Mouse (Mus musculus): ENCODE measurements at regions not wholly inside any gene's neighbourhood (a gene's known extent, or its start where the extent isn't known, plus 50 kb on each side); places are given as distances from the start of the nearest gene placed in this dataset.

DNA sequence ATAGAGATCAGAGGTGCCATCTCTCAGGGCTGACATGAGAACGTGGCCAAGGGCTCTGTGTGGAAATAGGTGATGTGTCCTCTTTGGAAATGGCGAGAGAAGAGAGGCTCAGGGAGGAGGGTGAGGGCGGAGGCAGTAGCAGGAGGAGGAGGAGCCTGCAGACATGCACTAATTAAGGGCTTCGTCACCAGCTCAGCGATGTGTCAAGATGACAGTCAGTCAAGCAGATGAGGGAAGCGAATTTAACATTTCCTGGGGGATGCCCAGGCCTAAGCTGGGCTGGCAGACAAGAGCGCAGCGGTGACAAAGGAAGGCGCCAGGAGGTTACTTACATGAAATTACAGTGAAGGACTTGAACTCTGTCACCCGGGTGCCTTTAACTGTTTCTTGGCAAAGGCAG lies 455.1 kb upstream of the Tbx3 start:
- no peak for DNase-seq (ENCODE audit: low spot score)

DNA sequence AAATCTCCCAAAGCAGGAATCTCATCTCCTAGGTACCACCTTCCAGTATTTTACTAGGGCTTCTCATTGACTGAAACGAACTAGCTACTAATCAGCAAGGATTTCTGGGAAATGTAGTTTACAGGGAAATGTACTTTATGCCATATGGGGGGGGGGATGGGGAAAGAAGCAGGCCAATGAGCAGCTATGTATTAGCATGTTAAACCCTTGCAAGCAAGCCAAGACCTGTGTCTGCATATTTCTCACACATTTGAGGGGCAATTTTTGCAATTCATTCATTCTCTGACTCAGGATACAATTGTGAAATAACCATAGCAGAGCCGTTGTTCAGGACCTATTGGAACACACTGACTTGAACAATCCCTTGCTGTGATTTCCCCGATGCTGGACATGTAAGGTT lies 454.3 kb upstream of the Tbx3 start:
- no peak for DNase-seq (ENCODE audit: low spot score)

DNA sequence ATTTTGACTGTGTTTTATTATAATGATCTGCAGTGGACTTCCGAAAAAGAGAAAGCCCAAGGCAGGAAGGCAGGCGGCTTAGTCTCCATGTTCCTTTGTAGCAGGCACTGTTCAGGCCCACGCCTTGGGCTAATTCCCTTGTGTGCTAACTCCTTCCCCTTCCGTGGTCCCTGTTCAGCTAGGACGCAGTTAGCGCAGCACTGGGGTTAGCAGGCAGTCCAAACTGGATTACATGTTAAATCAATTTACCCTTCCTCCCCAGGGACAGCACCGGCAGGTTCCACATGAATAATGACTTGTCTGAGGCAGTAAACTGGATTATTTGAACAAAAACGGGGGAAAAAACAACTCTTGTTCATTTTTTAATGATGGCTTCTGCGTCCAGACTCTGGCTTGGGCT lies 453.4 kb upstream of the Tbx3 start:
- no peak for DNase-seq (ENCODE audit: low spot score)

DNA sequence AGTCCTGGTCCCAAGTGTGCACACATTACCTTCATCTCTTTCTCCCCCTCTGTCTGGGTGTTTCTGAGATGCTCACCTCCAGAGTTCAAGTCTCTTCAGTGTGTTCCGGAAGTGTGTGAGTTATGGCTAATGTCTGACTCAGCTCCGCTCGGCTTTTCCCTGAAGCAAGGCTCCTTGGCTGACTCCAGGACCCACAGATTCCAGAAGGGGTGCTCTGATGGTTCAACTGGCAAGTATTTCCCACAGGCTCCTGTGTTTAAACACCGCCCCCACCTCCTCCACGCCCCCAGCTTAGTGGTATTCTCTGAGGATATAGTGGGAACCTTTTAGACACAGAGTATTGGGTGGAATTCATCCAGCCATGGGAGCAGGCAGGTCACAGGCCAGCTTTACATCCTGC lies 441.8 kb upstream of the Tbx3 start:
- DNase-seq (ENCODE audit: low spot score) = no peak

DNA sequence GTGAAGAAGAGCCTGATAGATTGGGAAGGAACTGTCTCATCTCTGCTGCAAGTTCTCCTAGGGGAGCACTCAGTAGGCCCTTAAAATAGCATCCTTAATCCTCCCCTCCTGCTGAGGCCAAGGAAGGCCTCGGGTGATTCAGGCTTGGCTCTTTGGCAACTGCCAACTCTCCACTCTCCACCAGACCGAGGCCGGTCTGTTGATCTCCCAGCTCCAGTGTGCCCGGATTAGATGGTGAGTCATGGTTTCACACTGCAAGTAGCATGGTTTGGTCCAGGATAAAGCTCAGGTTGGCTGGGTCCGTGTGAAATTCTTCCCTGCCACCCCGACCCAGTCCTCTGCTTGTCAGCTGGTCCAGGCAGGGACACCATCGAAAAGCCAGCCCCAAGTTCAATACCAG lies 437.5 kb upstream of the Tbx3 start:
- DNase-seq (ENCODE audit: low spot score) = no peak

DNA sequence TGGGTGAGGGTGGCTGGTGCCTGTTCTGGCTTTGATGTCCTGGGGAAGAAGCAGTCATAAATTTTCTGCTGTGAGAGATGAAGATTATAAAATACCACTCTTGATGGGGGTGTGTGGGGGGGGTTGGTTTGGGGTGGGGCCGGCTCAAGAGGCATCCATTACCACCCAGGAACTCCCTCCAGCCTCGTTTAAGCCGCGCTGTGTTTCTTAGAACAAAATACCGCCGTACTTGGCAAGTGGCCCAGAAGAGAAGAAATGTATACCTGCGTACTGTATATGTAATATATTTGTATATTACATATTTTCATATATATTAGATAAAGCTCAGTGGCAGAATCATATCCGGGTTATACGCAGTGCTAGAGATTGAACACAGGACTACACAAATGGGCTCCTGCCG lies 434.6 kb upstream of the Tbx3 start:
- no peak for DNase-seq (ENCODE audit: low spot score)

DNA sequence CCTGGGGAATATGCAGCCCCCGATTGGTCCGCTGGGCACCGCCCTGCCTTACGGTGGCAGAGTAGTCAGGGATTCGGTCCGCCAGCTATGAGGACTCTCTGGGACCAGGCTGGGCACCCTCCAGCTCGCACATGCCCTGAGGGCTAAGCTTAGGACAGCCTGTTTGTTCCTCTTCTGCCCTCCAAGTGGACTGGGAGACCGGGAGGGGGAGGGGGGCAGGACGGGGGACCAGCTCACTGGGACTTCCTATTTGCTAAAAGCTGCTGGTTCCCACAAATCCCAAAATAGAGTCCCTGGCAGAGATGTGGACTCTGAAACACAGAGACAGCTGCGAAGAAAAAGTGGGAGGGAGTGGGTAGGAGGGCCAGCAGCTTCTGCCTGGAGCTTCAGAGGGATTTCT lies 423.6 kb upstream of the Tbx3 start:
- peak; percentile 60 for DNase-seq (ENCODE audit: low spot score)

DNA sequence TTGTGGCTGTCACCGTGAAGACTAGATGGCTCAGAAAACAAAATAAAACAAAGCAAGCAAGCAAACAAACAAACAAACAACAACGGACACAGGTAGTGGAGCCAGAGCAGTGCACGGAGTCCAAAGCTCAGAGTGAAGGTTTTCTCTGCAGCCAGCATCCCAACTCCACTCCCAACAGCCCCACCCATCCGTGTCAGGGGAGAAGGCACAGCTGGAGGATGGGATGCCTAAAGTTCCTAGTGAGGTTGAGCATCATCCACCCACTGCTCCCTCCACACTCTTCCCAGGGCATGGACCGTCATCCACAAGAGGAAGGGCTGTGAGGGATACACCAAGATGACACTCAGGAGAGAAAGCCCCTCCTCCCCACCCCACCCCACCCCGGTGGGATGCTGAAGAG lies 421.8 kb upstream of the Tbx3 start:
- DNase-seq (ENCODE audit: low spot score) = no peak

DNA sequence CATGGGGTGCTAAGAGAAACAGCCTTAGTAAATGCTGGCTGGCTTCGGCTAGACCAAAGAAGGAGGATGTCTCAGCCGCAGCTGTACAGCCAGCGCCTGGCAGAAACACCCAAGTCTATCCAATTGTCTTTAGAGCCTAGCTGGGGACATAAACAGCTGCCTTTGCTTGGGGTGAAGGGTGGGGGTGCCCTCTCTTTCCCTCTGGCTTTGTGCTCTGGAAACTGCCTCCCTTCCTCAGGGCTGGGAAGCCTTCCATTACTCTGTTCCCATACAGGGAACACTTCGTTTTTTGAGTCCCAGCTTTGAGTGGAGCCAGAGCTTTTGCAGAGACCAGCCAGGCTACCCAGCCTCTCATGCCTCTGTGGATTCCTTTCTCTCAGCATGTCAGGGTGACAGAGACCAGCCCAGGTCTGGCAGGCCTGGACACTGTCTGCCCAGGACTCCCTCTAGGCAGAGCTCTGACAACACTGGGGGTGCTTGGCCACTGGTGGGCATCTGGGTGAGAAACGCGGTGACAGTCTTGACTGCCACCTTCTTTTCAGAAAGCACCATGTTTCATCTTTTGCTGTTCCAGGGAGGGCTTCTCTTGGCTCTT lies 421.2 kb upstream of the Tbx3 start:
- DNase-seq (ENCODE audit: low spot score) = no peak

DNA sequence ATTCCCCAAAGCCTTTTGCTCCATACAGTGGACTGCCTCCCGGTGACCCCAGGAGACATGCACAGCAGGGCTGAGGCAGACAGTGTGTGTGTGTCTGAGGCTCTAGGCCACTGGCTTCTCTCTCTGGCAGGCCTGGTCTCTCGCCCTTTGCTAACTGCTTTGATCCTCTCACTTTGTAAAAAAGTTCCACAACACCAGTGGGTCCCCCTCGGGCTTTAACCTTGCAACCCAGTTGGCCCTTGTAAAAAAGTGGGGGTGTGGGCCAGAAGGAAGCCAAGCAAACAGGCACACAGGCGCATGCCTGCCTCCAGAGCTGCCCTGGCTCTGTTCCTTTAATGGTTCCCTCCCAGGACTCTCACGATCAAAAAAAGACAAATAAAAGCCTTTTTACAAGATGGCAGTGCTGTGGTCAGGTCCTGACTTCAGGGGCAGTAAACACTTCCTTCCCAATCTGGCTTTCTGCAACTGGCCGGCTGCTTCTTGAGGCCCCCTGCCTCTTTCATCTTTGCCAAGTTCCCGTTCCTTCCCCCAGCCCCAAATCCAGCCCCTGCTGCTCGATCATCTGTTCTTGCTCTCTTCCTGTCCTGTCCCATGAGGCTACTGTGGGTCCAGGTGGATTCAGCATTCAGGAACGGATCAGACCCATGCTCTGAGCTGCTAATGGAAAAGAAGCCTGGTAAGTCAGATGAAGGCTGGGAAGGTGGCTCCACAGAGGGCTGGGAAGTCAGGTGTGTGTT lies 419.0 kb upstream of the Tbx3 start:
- no peak for DNase-seq (ENCODE audit: low spot score)

DNA sequence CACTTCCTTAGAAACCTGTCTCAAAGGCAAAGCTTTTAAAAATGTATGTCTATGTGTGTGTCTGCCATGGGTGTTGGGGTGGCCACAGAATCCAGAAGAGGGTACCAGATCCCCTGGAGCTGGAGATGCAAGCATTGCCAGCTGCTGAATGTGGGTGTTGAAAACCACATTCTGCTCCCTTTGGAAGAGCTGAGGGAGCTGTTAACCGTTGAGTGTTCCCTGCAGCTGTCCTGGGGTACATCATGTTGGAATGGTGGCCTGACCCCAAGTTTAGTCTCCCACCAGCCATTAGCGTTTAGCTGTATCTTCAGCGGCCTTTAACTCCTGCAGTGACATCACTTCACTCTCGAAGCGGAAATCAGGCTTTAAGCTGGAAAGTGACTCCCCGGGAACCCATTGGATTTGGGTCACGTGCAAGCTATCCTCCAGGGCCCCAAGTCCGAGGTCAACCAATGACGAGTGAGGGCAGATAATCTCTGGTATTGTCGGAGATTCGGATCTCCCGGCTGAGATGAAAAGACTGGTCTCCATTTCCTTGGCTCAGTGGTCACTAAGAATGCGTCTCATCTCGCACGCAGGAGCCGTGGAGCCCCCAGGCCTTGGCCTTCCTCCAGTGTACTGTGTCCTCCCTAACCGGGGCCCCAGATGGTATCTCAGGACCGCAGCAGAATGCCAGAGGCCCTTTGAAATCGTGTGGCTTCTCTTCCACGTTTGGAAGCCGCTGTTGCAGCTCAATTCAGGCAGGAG lies 412.9 kb upstream of the Tbx3 start:
- peak; percentile 49 for DNase-seq (ENCODE audit: low spot score)

DNA sequence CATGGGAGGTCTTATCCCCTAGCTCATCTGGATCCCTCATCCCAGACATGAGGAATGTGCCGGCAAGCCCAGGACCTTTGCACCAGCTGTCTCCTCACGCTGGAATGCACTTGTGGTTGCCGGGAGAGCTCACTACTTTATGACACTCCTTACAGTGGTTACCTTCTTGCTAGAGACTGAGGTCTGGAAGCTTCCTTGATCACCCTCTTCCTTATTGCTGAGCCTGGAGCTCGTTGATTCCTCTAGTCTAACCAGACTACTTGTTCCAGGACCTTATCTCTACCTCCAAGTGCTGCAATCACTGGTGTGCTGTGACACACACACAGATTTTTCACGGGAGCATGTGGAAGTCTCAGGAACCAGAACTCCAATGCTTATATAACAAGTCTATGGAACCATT lies 411.6 kb upstream of the Tbx3 start:
- no peak for DNase-seq (ENCODE audit: low spot score)

DNA sequence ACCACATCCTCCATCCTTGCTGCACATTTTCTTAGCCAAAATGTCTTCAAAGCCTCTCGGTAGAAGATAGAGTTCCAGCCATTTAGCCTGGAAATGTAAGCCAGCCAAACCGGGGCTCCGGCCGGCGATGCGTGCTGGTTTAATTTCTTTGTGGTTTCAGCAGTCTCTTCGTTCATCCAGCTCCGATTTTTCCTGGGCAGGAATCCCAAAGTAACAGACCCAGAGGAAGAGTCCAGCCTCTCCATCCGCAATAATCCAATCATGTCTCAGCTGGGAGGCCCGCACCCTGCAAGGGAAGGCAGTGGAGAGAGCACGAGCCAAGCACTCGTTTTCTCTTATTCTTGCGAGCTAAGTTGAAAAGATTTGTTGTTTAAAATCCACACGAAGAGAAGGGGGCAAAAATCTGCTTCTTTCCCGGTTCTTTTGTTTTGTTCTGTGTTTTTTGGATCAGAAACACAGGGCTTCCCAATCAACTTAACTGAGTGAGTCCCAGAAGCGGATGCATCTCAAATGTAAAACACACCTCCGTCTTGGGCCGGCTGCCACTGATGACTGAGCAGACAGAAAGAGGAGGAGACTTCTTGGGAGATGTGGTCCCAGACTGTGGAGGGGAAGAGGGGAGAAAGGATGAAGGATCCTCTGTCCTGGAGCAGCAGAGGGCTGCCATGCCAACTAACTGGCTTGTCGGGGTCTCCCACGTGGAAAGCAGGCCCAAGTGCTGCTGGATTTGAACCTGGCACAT lies 405.1 kb upstream of the Tbx3 start:
- DNase-seq (ENCODE audit: low spot score) = peak; percentile 22

DNA sequence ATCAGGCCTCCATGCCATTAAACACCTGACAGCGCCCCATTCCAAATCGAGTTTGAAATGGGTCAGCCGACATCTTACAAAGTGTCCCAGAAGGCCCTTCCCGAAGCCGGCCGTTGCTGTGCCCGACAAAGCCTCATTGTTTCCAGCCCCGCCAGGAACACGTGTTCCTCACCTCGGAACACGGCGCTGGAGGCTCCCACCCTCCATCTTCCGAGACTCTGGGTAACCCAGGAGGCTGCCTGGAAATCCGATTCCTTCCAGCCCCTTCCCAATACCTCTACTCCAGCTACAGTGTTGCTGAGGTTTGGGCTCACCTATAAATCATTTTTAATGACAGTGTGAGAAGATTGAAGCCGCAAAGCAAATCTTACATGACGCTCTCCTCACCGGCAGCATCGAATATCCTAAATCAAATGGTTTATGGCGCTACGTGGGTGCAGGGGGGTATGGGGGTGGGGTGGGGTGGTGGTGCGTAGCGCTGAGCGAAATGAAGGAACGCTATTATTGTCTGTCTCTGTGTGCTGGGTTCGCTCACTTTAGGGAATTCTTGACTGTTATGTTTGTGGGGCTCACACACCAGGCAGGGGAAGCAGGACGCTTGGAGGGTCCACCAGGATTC lies 399.1 kb upstream of the Tbx3 start:
- no peak for DNase-seq (ENCODE audit: low spot score)

DNA sequence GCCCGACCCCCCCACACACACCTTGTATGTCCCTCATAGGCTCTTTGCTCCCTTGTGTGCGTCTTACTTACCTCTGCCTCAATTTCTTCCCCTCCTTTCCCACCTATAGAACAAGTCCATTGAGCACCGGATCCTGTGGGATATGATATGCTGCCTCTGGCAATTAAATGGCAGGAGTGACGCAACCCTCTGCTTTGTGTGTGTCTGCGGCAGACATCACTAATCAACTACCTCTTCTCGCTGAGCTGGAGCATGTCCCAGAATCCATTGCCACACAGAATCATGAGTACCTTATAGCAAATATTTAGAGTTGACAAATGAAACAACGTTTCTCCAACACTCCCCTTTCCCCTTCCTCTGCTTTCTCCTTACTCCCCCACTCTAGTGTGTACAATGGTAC lies 397.3 kb upstream of the Tbx3 start:
- no peak for DNase-seq (ENCODE audit: low spot score)

DNA sequence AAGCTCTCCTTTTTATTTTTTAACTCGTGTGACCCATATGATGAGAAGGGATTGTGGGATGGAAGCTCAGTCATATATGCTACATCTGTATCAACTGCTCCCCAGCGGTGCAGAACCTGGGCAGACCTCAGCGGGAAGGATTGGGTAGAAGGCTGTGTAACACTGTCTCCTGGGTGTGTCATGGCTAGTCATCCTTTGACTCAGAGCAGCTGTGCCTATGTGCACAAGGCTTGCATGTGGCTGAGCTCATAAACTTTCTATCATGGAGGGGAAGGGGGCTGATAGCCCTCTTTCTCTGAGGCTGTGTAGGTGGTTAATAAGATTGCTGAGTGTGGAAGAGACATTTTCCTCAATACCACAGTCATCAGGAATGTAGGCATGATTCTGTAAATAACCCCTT lies 396.9 kb upstream of the Tbx3 start:
- no peak for DNase-seq (ENCODE audit: low spot score)

DNA sequence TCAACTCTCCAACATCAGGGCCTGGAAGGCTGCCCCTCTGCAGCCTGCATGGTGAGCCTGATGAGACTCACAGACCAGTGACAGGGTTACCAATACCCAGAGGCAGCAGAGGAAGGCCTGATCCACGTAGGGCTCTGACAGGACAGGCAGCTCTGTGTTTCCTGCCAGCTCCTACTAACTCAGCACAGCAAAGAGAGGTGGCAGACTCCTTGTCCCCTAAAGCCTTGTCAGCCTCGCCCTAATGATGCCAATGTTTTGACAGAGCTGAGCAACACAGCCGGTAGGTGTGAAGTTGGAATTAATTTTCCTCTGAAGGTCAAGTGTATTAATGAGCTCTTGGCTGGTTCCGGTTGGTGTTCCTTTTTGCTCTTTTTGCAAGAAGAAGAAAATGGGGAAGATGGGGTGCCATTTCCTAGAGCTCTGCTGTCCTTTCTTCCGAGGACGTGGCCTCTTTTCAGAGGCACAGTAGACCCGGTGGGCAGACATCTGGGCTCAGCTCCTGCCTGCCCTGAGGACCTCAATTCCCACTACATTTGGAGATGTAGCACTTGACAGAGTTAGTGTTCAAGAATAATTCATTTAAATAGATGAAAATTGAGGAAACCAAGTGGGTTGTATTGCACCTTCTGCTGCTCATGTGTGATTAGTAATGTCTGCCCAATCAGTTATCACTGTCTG lies 395.5 kb upstream of the Tbx3 start:
- DNase-seq (ENCODE audit: low spot score) = no peak

DNA sequence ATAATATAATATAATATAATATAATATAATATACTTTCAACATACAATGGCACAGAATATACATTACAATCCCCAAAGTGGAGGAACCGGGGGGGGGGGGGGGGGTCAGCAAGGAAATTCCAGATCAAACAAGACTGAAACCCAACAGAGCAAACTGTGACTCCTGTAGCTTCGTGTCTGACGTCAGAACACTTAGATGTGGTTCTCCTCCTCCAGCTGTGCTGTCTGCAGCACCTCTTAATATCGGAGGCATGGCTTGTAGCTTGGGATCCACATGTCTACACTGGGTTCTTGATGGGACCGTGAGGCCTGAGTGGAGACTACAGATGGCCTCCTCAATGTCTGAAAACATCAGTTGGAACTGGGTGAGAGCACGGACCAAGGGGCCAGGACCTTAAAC lies 390.3 kb upstream of the Tbx3 start:
- DNase-seq (ENCODE audit: low spot score) = no peak

DNA sequence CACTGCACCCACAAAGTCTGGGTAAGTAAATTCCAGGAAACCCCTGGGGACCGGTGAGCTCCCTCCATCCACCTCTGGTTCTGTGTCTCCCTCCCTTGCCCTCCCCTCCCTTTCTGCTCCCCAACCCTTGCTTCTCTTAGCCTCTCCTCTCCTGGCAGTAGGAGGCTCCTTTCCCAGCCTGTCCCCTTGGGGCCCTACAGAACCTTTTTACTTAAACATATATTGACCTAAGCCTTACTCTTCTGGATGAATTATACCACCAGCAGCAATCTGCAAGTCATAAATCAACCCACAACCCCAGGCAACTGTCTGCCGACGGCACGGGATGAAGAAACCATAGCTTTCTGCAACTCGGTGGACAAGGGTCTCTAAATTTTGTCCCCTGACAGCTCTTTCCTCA lies 380.7 kb upstream of the Tbx3 start:
- DNase-seq (ENCODE audit: low spot score) = no peak

DNA sequence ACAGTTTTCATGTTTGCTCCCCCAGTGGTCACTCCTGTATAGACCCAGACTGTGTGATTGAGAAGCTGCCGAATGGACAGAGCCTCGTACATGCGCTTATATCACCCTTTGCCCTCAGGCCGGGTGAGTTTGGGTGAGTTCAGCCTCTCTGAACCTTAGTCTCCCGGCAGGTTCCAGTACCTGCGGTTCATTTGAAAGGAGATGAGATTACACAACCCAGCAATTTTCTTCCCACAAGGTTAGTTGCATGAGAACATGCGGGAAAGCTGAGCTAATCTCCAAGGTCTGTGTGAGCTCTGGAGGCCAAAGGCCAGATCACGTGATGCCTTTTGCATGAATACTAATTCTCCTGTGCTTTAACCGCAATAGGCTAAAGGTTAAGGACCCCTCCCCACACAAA lies 378.1 kb upstream of the Tbx3 start:
- no peak for DNase-seq (ENCODE audit: low spot score)

DNA sequence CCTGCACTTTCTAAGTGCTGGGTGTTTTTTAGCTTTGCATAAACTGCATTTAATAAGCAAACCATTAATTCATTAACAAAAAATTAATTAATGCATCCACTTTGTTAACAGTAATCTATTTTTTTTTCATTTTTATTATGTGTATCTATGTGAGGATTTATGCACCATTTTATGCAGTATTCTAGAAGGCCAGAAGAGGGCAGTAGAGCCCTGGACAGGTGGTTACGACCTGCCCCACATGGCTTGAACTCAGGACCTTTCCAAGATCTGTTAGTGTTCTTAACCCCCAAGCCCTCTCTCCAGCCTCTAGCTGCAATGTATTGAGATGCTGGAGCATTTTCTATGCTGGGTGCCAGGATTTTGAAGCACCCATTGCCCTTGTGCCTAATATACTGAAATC lies 377.6 kb upstream of the Tbx3 start:
- no peak for DNase-seq (ENCODE audit: low spot score)

DNA sequence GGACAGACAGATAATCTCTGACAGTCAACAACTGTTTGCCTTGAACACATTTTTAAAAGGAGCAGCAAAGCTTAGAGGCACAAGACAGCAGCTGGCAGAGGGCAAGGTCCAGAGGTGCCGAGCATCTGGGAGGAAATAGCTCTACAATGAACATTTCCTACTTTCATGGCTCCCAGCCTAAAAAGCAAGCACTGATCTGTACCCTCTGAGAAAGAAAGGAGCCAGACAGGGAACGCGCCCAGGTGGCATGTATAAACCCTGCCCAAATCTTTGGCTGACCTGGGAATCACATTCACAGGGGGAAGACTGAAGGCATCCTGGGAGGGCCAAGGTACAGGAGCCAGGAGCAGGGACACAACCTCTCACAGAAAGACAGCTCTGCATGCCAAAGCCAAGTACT lies 371.2 kb upstream of the Tbx3 start:
- no peak for DNase-seq (ENCODE audit: low spot score)

Data from testis, postnatal 14 days (tissue).